Mouse (Mus musculus): ENCODE measurements at regions not wholly inside any gene's neighbourhood (a gene's known extent, or its start where the extent isn't known, plus 50 kb on each side); places are given as distances from the start of the nearest gene placed in this dataset.
"Not testable (repeated sequence)": the region's sequence is repeated elsewhere in the genome, so short reads cannot be mapped to it uniquely, and the experiment has no call there.

GRCm38 (mm10) chr13:50754911-50755310, 56.8 kb downstream of the Gm8765 start:
- intact Hi-C loops (cut with DNase I); DNase-seq: not testable (repeated sequence)

GRCm38 (mm10) chr13:50756334-50756733, 58.2 kb downstream of the Gm8765 start:
- DNase-seq; intact Hi-C loops (cut with DNase I): not testable (repeated sequence)

- intact Hi-C loops (cut with DNase I) = loop anchor here (5.0 kb wide), 1 partner anchor 437 kb away; no protein-coding TSS in a partner anchor
These were observed 66.5 kb downstream of the Gm8765 start for GRCm38 (mm10) chr13:50764618-50765017.

GRCm38 (mm10) chr13:50780036-50780435, 81.9 kb downstream of the Gm8765 start:
- intact Hi-C loops (cut with DNase I); DNase-seq: not testable (repeated sequence)

More at GRCm38 (mm10) chr13:50764618-50765017, 66.5 kb downstream of the Gm8765 start:
- no peak for DNase-seq

GRCm38 (mm10) chr13:50829879-50830550, 131.9 kb downstream of the Gm8765 start:
- not testable (repeated sequence) for DNase-seq

More at GRCm38 (mm10) chr13:50829879-50830550, 131.9 kb downstream of the Gm8765 start:
- intact Hi-C loops (cut with DNase I) = not testable (repeated sequence)
